Mouse (Mus musculus): Measurements from ENCODE around the gene Tnfrsf13b. TPM values are rescaled to one million over a fixed set of nuclear protein-coding genes. Genes with fewer than 3 reads are reported as not detected.

The Tnfrsf13b gene
- polyA plus RNA-seq, 1 experiment from 2014 or later = 1.8 TPM

DNA sequence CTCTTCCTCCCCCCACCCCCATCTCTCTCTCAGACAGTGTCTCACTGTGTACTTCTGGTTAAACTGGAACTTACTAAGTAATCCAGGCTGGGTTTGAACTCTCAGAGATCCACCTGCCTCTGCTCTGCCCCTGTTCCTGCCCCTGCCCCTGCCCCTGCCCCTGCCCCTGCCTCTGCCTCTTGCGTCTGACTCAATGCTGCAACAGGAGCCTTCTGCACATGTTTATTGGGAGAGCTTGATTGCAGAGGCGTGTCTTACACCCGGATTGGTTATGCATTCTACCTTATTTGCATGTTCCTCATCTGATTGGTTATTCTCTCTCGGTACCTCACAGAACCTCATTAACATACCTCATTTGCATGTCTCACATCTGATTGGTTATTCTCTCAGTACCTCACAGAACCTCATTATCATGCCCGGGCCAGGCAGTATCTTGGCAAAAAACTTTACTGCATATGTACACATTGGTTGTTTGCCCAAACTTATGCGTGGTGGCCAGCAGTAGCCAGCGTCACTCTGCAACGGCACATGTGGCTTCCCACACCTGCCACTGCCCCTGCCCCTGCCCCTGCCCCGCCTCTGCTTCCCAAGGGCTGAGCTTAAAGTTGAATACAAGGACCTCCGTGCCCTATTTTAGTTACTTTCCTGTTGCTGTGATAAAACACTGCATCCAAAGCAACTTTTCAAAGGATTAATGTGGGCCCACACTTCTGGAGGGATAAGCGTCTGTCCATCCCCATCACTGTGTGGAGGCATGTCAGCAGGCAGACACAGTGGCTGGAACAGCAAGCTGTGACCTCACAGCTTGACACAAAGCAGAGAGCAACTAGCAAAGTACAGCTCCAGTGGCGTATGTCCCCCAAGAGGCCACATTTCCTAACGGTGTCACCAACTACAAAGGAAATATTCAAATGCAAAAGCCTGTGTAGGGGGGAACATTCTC lies 23.9 kb upstream of the Tnfrsf13b start:
- Histone ChIP-seq H3K4me3 (ENCODE audit: low read depth, low read length) (no peak overlapping the region), H3K9ac (ENCODE audit: low read depth, low read length) (no peak overlapping the region), H3K27me3 (replicated peaks; ENCODE audit: control insufficient read depth, insufficient read depth, low read length) (no peaks in the 10 kb centered on the region), H3K4me1 (replicated peaks; ENCODE audit: control insufficient read depth, insufficient read depth, low read length) (no peaks in the 10 kb centered on the region), H3K27ac (ENCODE audit: low read depth, low read length) (no peak overlapping the region), H3K4me2 (replicated peaks; ENCODE audit: low read depth) (no peak overlapping the region), H3K9me3 (ENCODE audit: control insufficient read depth) (no peaks in the 10 kb centered on the region), H3K36me3 (ENCODE audit: control insufficient read depth, insufficient read depth) (no peaks in the 10 kb centered on the region)
- WGBS = 71% methylated on average over 12 of the region's 13 CpGs
- no peak for ATAC-seq
- TF ChIP-seq CTCF (IDR thresholded peaks at IDR 0.05; ENCODE audit: low read depth) = no peak

GRCm38 (mm10) chr11:61104241-61104901 lies 22.2 kb upstream of the Tnfrsf13b start:
- no peaks in the 10 kb centered on the region for H3K27me3 ChIP-seq (replicated peaks; ENCODE audit: control insufficient read depth, insufficient read depth, low read length)
- no peak overlapping the region for H3K27ac ChIP-seq (ENCODE audit: low read depth, low read length)
- H3K4me2 ChIP-seq (replicated peaks; ENCODE audit: low read depth) = peak overlapping the region; percentile 25; the same call in 1 of the 2 replicates
- TF ChIP-seq CTCF (IDR thresholded peaks at IDR 0.05; ENCODE audit: low read depth) = peak; percentile 100
- ATAC-seq = peak; percentile 85
- H3K9me3 ChIP-seq (ENCODE audit: control insufficient read depth) = no peaks in the 10 kb centered on the region
- no peaks in the 10 kb centered on the region for H3K4me1 ChIP-seq (replicated peaks; ENCODE audit: control insufficient read depth, insufficient read depth, low read length)
- 21% methylated on average over 20 of the region's 20 CpGs for WGBS
- H3K36me3 ChIP-seq (ENCODE audit: control insufficient read depth, insufficient read depth) = no peaks in the 10 kb centered on the region
- H3K4me3 ChIP-seq (ENCODE audit: low read depth, low read length) = no peak overlapping the region
- H3K9ac ChIP-seq (ENCODE audit: low read depth, low read length) = no peak overlapping the region

GRCm38 (mm10) chr11:61108911-61109361 lies 17.6 kb upstream of the Tnfrsf13b start:
- 91% methylated on average over 12 of the region's 12 CpGs for WGBS
- no peak for TF ChIP-seq CTCF (IDR thresholded peaks at IDR 0.05; ENCODE audit: low read depth)
- H3K4me3 ChIP-seq (ENCODE audit: low read depth, low read length) = no peak overlapping the region
- no peak overlapping the region for H3K27ac ChIP-seq (ENCODE audit: low read depth, low read length)
- no peaks in the 10 kb centered on the region for H3K4me1 ChIP-seq (replicated peaks; ENCODE audit: control insufficient read depth, insufficient read depth, low read length)
- no peaks in the 10 kb centered on the region for H3K36me3 ChIP-seq (ENCODE audit: control insufficient read depth, insufficient read depth)
- H3K9me3 ChIP-seq (ENCODE audit: control insufficient read depth) = no peaks in the 10 kb centered on the region
- no peak for ATAC-seq
- no peak overlapping the region for H3K4me2 ChIP-seq (replicated peaks; ENCODE audit: low read depth)
- no peaks in the 10 kb centered on the region for H3K27me3 ChIP-seq (replicated peaks; ENCODE audit: control insufficient read depth, insufficient read depth, low read length)
- no peak overlapping the region for H3K9ac ChIP-seq (ENCODE audit: low read depth, low read length)

- no peak for TF ChIP-seq CTCF (IDR thresholded peaks at IDR 0.05; ENCODE audit: low read depth)
- Histone ChIP-seq H3K27me3 (replicated peaks; ENCODE audit: control insufficient read depth, insufficient read depth, low read length) (no peaks in the 10 kb centered on the region), H3K4me2 (replicated peaks; ENCODE audit: low read depth) (no peak overlapping the region), H3K36me3 (ENCODE audit: control insufficient read depth, insufficient read depth) (no peaks in the 10 kb centered on the region), H3K9me3 (ENCODE audit: control insufficient read depth) (no peaks in the 10 kb centered on the region), H3K4me1 (replicated peaks; ENCODE audit: control insufficient read depth, insufficient read depth, low read length) (no peaks in the 10 kb centered on the region), H3K9ac (ENCODE audit: low read depth, low read length) (no peak overlapping the region), H3K27ac (ENCODE audit: low read depth, low read length) (no peak overlapping the region), H3K4me3 (ENCODE audit: low read depth, low read length) (no peak overlapping the region)
- ATAC-seq = no peak
- WGBS = 83% methylated on average over 6 of the region's 6 CpGs
These were observed 16.8 kb upstream of the Tnfrsf13b start for GRCm38 (mm10) chr11:61109707-61110106.

DNA sequence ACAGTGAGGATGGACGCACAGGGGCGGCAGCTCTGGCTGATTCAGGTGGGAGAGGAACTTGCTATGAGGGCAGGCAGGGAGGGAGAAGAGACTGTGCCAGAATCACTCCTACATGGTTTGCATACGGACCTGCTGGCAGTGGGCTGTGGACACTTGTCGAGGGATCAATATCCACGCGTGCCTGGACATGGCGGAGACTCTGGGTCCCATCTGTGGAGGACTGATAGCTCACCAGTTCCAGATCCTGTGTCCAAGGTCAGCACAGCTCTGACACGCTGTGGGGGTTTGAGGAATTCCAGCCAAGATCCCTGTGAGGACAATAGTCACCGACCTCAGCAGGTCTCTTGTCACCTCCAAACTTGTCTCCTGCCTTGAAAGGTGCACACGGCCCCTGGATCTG lies 16.4 kb upstream of the Tnfrsf13b start:
- no peak for TF ChIP-seq CTCF (IDR thresholded peaks at IDR 0.05; ENCODE audit: low read depth)
- WGBS = 73% methylated on average over 10 of the region's 10 CpGs
- no peak for ATAC-seq

GRCm38 (mm10) chr11:61110928-61111327 lies 15.6 kb upstream of the Tnfrsf13b start:
- ATAC-seq = no peak
- H3K27me3 ChIP-seq (replicated peaks; ENCODE audit: control insufficient read depth, insufficient read depth, low read length) = no peaks in the 10 kb centered on the region
- H3K4me2 ChIP-seq (replicated peaks; ENCODE audit: low read depth) = no peak overlapping the region
- H3K9ac ChIP-seq (ENCODE audit: low read depth, low read length) = no peak overlapping the region
- no peaks in the 10 kb centered on the region for H3K36me3 ChIP-seq (ENCODE audit: control insufficient read depth, insufficient read depth)
- no peaks in the 10 kb centered on the region for H3K9me3 ChIP-seq (ENCODE audit: control insufficient read depth)
- H3K4me1 ChIP-seq (replicated peaks; ENCODE audit: control insufficient read depth, insufficient read depth, low read length) = no peaks in the 10 kb centered on the region
- no peak for TF ChIP-seq CTCF (IDR thresholded peaks at IDR 0.05; ENCODE audit: low read depth)
- H3K27ac ChIP-seq (ENCODE audit: low read depth, low read length) = no peak overlapping the region
- H3K4me3 ChIP-seq (ENCODE audit: low read depth, low read length) = no peak overlapping the region
- 15% methylated on average over 1 of the region's 1 CpGs for WGBS

More for the DNA sequence above, 16.4 kb upstream of the Tnfrsf13b start:
- no peaks in the 10 kb centered on the region for H3K27me3 ChIP-seq (replicated peaks; ENCODE audit: control insufficient read depth, insufficient read depth, low read length)
- no peak overlapping the region for H3K27ac ChIP-seq (ENCODE audit: low read depth, low read length)
- no peaks in the 10 kb centered on the region for H3K36me3 ChIP-seq (ENCODE audit: control insufficient read depth, insufficient read depth)
- H3K4me2 ChIP-seq (replicated peaks; ENCODE audit: low read depth) = no peak overlapping the region
- no peak overlapping the region for H3K9ac ChIP-seq (ENCODE audit: low read depth, low read length)
- no peaks in the 10 kb centered on the region for H3K4me1 ChIP-seq (replicated peaks; ENCODE audit: control insufficient read depth, insufficient read depth, low read length)
- H3K9me3 ChIP-seq (ENCODE audit: control insufficient read depth) = no peaks in the 10 kb centered on the region
- H3K4me3 ChIP-seq (ENCODE audit: low read depth, low read length) = no peak overlapping the region

All from intestine, postnatal 0 days (tissue).